Mouse (Mus musculus) embryo, embryonic 11 days (tissue): Measurements from ENCODE around the gene Atp2b1.
"Not testable (repeated sequence)": the region's sequence is repeated elsewhere in the genome, so short reads cannot be mapped to it uniquely, and the experiment has no call there.

Experiments used
- DNase-seq: peaks from one replicate; pipeline ENCODE4 v3.0.0-alpha.2; 2015

Gene Atp2b1

DNA sequence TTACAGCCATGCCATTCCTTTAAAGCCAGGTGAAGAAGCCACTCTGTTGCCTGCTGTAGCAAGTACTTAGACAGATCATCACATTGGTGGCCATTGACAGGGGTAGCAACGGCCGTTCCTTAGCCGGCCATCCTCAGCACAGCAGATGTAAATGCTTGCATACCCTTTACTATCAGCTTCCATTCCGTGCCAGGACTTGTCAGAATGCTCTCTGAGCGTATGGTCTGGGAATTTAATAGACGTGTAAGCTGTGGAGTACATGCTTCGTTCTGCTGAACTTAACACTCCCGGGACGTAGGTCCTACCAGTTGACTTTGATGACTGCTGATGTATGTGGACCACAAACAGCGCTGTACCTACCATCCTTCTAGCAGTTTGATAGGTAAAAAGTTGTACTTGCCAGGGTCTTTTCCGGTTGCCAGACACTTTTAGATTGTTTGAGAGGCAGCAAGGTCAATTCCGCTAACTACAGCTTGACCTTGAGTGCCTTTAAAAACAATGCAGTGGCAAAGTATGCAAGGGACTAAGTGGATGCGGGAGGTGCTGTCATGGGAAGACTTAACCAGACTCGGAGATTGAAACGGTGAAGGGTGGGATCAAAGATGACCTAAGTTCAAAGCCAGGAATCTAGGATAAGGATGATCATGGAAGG, 53.2 kb downstream of the Atp2b1 start:
- DNase-seq: no peak

- DNase-seq: no peak
Observed at GRCm38 (mm10) chr10:98970917-98971316, 56.7 kb downstream of the Atp2b1 start.

GRCm38 (mm10) chr10:98972359-98972758, 58.2 kb downstream of the Atp2b1 start:
- DNase-seq: no peak

DNA sequence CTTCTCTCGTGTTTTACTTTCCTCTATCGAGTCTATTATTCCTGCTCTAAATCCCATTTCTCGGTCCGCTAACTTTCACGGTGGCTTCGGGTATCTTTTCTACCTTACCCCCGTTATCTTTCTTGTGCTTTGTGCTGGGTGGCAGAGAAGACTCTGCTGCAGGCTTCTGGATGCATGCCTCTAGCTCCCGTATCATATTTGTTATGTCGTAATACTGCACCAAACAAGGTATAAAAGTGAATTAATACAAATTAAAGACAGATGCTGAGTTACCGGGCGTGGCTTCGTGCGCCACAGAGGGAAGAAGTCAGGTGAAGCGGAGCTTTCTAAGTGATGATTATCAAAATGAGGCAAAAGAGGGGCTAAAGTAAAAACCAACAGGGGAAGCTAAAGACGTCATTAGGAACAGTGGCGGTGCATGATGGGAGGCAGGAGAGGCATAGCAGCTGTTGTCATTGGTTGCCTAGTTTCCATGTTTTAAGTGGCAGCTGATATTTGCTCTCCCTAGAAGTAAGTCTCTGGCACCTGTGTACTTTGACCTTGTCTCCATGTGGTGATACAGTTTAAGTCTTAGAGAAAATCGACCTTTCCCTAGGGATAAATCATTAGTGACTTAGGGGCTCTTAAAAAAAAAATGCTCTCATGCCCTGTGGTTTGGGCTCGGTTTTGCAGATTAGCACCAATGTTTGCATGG, 58.9 kb downstream of the Atp2b1 start:
- no peak for DNase-seq

DNA sequence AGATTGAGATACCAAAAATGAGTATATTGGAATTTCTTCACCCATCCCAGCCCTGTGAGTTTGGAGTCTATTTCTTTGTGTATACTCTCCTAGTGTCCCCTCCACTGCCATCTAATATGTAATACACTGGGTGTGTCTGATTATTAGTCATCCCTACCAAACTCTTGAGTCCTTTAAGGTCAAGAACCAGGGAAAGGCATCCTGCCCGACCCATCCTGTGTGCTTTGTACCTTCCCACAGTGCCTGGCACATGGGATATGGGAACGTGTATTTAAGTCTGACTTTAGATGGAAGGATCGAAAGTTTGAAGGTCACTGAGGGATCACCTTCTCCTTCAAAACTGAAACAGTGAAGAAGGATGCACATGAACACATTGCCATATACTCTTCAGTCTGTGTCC, 60.4 kb downstream of the Atp2b1 start:
- DNase-seq: no peak

- no peak for DNase-seq
Observed at GRCm38 (mm10) chr10:98975611-98976010, 61.4 kb downstream of the Atp2b1 start.

- no peak for DNase-seq
Observed at GRCm38 (mm10) chr10:98976877-98977494, 62.8 kb downstream of the Atp2b1 start.

- no peak for DNase-seq
Observed at GRCm38 (mm10) chr10:98978766-98979165, 64.6 kb downstream of the Atp2b1 start.

DNA sequence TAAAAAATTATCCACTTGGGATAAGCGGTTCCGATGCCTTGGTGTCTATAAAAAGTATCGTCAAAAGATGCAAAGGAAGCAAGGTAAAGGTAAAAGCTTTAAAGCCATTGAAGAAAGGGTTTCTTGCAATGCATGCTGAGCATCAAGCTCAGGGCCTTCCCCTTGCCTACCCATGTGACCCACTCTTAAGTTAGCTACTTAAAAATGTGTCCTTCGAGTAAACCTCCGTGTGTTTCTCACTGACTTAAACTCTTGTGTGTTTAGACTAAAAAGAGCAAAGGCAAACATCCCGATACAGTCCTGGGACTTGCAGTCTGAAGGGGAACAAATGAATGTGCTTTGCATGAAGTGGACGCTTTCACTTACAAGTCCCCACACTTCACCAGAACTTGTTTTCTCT, 65.1 kb downstream of the Atp2b1 start:
- DNase-seq: no peak

DNA sequence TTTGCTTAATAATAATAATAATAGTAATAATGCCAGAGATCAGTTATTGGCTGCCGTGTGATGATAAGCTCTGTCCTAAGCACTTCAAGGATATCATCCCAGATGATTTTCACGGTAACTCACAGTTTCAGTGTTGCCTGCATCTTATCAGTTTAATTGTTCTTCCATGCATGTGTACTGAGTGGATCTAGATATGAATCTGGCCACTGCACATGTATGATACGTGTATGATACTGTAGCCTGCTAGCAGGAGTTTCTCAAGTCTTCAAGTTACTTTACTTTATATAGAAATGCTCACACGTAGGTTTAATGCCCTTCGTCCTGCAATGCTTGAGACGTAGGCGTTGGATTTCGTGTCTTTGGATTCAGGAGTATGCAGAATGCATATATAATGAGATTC, 65.7 kb downstream of the Atp2b1 start:
- DNase-seq: no peak

GRCm38 (mm10) chr10:98991964-98992363, 77.8 kb downstream of the Atp2b1 start:
- no peak for DNase-seq

DNA sequence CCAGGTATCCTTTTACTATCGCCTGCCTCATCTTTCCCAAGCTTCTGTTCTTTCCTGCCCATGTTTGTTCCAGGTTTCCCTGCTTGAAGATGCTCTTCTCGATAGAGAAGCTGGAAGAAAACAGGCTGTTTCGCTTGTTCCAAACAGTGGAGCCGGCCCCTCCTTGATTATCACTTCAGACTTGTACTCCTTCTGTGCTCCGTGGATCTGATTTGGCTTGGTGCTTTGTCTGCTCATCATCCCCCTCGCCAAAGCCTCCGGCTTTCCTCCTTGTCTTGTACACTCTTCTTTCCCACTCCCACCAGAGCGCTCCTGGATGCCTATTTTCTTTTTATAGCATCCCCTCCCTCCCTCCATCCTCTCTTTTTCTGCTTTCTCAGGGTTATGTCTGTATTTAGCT, 79.0 kb downstream of the Atp2b1 start:
- DNase-seq: no peak

GRCm38 (mm10) chr10:98995016-98995747, 81.0 kb downstream of the Atp2b1 start:
- not testable (repeated sequence) for DNase-seq

GRCm38 (mm10) chr10:99004866-99005265, 90.7 kb downstream of the Atp2b1 start:
- no peak for DNase-seq

GRCm38 (mm10) chr10:99011084-99011483, 96.9 kb downstream of the Atp2b1 start:
- no peak for DNase-seq

- no peak for DNase-seq
Observed at GRCm38 (mm10) chr10:99012086-99012485, 97.9 kb downstream of the Atp2b1 start.

GRCm38 (mm10) chr10:99014737-99015136, 100.5 kb downstream of the Atp2b1 start:
- no peak for DNase-seq

DNA sequence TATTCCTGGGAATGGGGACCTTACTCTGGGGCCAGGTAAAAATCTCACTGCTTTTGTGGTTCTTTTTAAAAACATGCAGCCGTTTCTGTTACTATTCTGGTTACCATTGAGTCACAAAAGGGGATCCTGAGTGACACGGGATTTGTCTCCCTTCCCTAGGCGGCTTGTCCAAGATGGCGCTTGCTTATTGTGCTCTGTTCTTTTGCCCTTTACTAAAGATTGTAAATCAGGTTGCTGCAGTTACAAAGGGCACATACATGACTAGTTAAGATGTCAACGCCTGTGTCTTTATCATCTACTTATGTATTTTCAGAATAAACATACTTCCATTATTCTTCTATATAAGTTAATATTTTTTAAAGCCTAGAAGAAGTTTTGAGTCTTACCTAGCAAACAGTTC, 102.8 kb downstream of the Atp2b1 start:
- DNase-seq: no peak

DNA sequence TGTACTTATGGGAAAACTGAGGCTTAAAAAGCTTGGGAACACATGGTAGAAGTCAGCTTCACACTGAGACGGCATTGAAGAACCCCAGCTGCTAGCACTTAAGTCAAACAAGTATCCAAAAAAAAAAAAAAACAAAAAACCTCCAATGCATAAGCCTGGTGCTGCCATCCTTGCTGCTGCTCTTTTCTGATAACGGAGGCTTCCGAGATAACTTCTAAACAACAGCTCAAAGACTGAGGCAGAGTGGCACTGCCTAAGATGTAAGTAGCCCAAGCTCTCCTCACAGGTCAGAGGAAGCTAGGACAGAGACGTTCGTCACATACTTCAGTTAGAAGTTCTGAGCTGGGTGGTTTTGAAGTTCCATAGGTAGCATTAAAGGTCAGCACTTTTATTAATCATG, 113.3 kb downstream of the Atp2b1 start:
- DNase-seq: no peak

- DNase-seq: no peak
Observed at GRCm38 (mm10) chr10:99029844-99030243, 115.6 kb downstream of the Atp2b1 start.

- DNase-seq: no peak
Observed at GRCm38 (mm10) chr10:99033830-99034828, 119.9 kb downstream of the Atp2b1 start.
